Mouse (Mus musculus) midbrain, embryonic 16.5 days (tissue): ENCODE data around the gene Reep3. TPM values are rescaled to one million over a fixed set of nuclear protein-coding genes. Genes with fewer than 3 reads are reported as not detected.
"Not testable (repeated sequence)": the region's sequence is repeated elsewhere in the genome, so short reads cannot be mapped to it uniquely, and the experiment has no call there.

Experiments
- ATAC-seq: fragments of 200-750 bp; cut with Nextera tagmentation; 2 replicates; pipeline ENCODE4 v1.8.0; 2017; ENCODE audit warnings: moderate TSS enrichment
- H3K27ac ChIP-seq: fragments of 300-500 bp; sonication (generic); 2 replicates; pipeline ENCODE4 v1.5.1; 2014; ENCODE audit warnings: mild to moderate bottlenecking, low read length, mixed read lengths
- H3K27me3 ChIP-seq: fragments of 300-500 bp; sonication (generic); 2 replicates; pipeline ENCODE4 v1.6.1; 2014; ENCODE audit warnings: low read depth, low read length, mixed read lengths; ENCODE audit not compliant: control insufficient read depth, insufficient read depth
- H3K36me3 ChIP-seq: fragments of 300-500 bp; sonication (generic); 2 replicates; pipeline ENCODE4 v1.6.1; 2014; ENCODE audit warnings: mild to moderate bottlenecking, low read length, moderate library complexity, mixed read lengths; ENCODE audit not compliant: control insufficient read depth, insufficient read depth
- H3K4me1 ChIP-seq: fragments of 300-500 bp; sonication (generic); 2 replicates; pipeline ENCODE4 v1.6.1; 2014; ENCODE audit warnings: mild to moderate bottlenecking, low read length, mixed read lengths; ENCODE audit not compliant: control insufficient read depth, insufficient read depth
- H3K4me2 ChIP-seq: fragments of 300-500 bp; sonication (generic); 2 replicates; pipeline ENCODE4 v1.6.1; 2014; ENCODE audit warnings: mild to moderate bottlenecking, low read length, mixed read lengths
- H3K4me3 ChIP-seq: fragments of 300-500 bp; sonication (generic); 2 replicates; pipeline ENCODE4 v1.5.1; 2014; ENCODE audit warnings: low read depth, mild to moderate bottlenecking, low read length, moderate library complexity, mixed read lengths
- H3K9ac ChIP-seq: fragments of 300-500 bp; sonication (generic); 2 replicates; pipeline ENCODE4 v1.6.1; 2014; ENCODE audit warnings: low read depth, low read length, mixed read lengths
- H3K9me3 ChIP-seq: fragments of 300-500 bp; sonication (generic); replicated peaks from 2 replicates; pipeline ENCODE4 v1.6.1; 2014; ENCODE audit warnings: mild to moderate bottlenecking, low read length, mixed read lengths; ENCODE audit not compliant: control insufficient read depth, poor library complexity, severe bottlenecking
- WGBS: fragments of 180-500 bp; shearing (Covaris S2); extraction: QIAGEN DNeasy Blood & Tissue Kit; methylation state at CpG from one replicate; pipeline ENCODE4 v1.1.7; 2014; 5-methylcytosine and 5-hydroxymethylcytosine counted together
- polyA plus RNA-seq: library from polyadenylated mRNA; unstranded; fragments of >200 nt; fragmentation: Nextera tagmentation; extraction: Ambion mirVana; gene quantifications from 2 replicates; pipeline ENCODE4 v1.2.1, GENCODE M21; 2015

Gene Reep3
- polyA plus RNA-seq, 1 experiment from 2014 or later: 28.2 TPM

- no peaks in the 10 kb centered on the region for H3K9me3 ChIP-seq
- no peak overlapping the region for H3K9ac ChIP-seq
- 85% methylated on average over 12 of the region's 12 CpGs for WGBS
- H3K4me1 ChIP-seq: no peaks in the 10 kb centered on the region
- no peak overlapping the region for H3K27ac ChIP-seq
- no peaks in the 10 kb centered on the region for H3K27me3 ChIP-seq
- H3K4me3 ChIP-seq: no peak overlapping the region
- no peak for ATAC-seq
- H3K36me3 ChIP-seq: no peaks in the 10 kb centered on the region
- H3K4me2 ChIP-seq: no peak overlapping the region
Measured at GRCm38 (mm10) chr10:67014746-67015145, 82.0 kb downstream of the Reep3 start.

GRCm38 (mm10) chr10:67010521-67010920 lies 86.2 kb downstream of the Reep3 start:
- Histone ChIP-seq H3K9ac (no peak overlapping the region), H3K4me3 (no peak overlapping the region), H3K36me3 (no peaks in the 10 kb centered on the region), H3K9me3 (no peaks in the 10 kb centered on the region), H3K27ac (no peak overlapping the region), H3K4me1 (no peaks in the 10 kb centered on the region), H3K27me3 (no peaks in the 10 kb centered on the region), H3K4me2 (no peak overlapping the region)
- no peak for ATAC-seq
- 86% methylated on average over 12 of the region's 12 CpGs for WGBS

- peaks cover 25% of the 10 kb centered on the region for H3K4me1 ChIP-seq
- WGBS: 4% methylated on average over 12 of the region's 12 CpGs
- no peak for ATAC-seq
- H3K4me3 ChIP-seq: peak overlapping the region; percentile 19
- no peaks in the 10 kb centered on the region for H3K36me3 ChIP-seq
- no peak overlapping the region for H3K9ac ChIP-seq
- H3K27me3 ChIP-seq: no peaks in the 10 kb centered on the region
- no peaks in the 10 kb centered on the region for H3K9me3 ChIP-seq
- peak overlapping the region; percentile 61; the same call in 1 of the 2 replicates for H3K27ac ChIP-seq
- H3K4me2 ChIP-seq: peak overlapping the region; percentile 63
Measured at GRCm38 (mm10) chr10:67004527-67005042, 92.2 kb downstream of the Reep3 start.

- peak overlapping the region; percentile 37; the same call in 1 of the 2 replicates for H3K9ac ChIP-seq
- peak overlapping the region; percentile 61 for H3K27ac ChIP-seq
- peak; percentile 76 for ATAC-seq
- H3K27me3 ChIP-seq: no peaks in the 10 kb centered on the region
- no peaks in the 10 kb centered on the region for H3K9me3 ChIP-seq
- 2% methylated on average over 22 of the region's 22 CpGs for WGBS
- no peaks in the 10 kb centered on the region for H3K36me3 ChIP-seq
- H3K4me3 ChIP-seq: peak overlapping the region; percentile 19
- H3K4me2 ChIP-seq: peak overlapping the region; percentile 63
- H3K4me1 ChIP-seq: peaks cover 25% of the 10 kb centered on the region
Measured at GRCm38 (mm10) chr10:67003743-67004526, 92.8 kb downstream of the Reep3 start.

GRCm38 (mm10) chr10:67003009-67003742 lies 93.6 kb downstream of the Reep3 start:
- H3K36me3 ChIP-seq: no peaks in the 10 kb centered on the region
- peak overlapping the region; percentile 37 for H3K9ac ChIP-seq
- WGBS: under 1% methylated on average over 25 of the region's 25 CpGs
- peak overlapping the region; percentile 63 for H3K4me2 ChIP-seq
- peak; percentile 69 for ATAC-seq
- H3K9me3 ChIP-seq: no peaks in the 10 kb centered on the region
- H3K4me3 ChIP-seq: peak overlapping the region; percentile 32
- H3K27ac ChIP-seq: peak overlapping the region; percentile 61
- H3K27me3 ChIP-seq: no peaks in the 10 kb centered on the region
- H3K4me1 ChIP-seq: peaks cover 25% of the 10 kb centered on the region

GRCm38 (mm10) chr10:67002207-67003008 lies 94.3 kb downstream of the Reep3 start:
- Histone ChIP-seq H3K27me3 (no peaks in the 10 kb centered on the region), H3K9ac (no peak overlapping the region), H3K4me2 (peak overlapping the region; percentile 63), H3K9me3 (no peaks in the 10 kb centered on the region), H3K27ac (peak overlapping the region; percentile 61; the same call in 1 of the 2 replicates), H3K36me3 (no peaks in the 10 kb centered on the region), H3K4me1 (peaks cover 25% of the 10 kb centered on the region), H3K4me3 (peak overlapping the region; percentile 32)
- ATAC-seq: peak; percentile 25; the same call in 1 of the 2 replicates
- 12% methylated on average over 30 of the region's 30 CpGs for WGBS

GRCm38 (mm10) chr10:67000958-67001615 lies 95.7 kb downstream of the Reep3 start:
- WGBS: 97% methylated on average over 13 of the region's 13 CpGs
- not testable (repeated sequence) for H3K4me2 ChIP-seq, H3K9me3 ChIP-seq, H3K36me3 ChIP-seq, H3K4me3 ChIP-seq, ATAC-seq, H3K27ac ChIP-seq, H3K27me3 ChIP-seq, H3K9ac ChIP-seq
- peaks cover 25% of the 10 kb centered on the region for H3K4me1 ChIP-seq

- no peak overlapping the region for H3K27ac ChIP-seq
- no peaks in the 10 kb centered on the region for H3K9me3 ChIP-seq
- H3K4me1 ChIP-seq: peaks cover 25% of the 10 kb centered on the region
- no peaks in the 10 kb centered on the region for H3K27me3 ChIP-seq
- no peak overlapping the region for H3K4me3 ChIP-seq
- ATAC-seq: no peak
- WGBS: 86% methylated on average over 5 of the region's 5 CpGs
- H3K9ac ChIP-seq: no peak overlapping the region
- no peak overlapping the region for H3K4me2 ChIP-seq
- no peaks in the 10 kb centered on the region for H3K36me3 ChIP-seq
Measured at GRCm38 (mm10) chr10:67000136-67000535, 96.6 kb downstream of the Reep3 start.
